Mouse (Mus musculus) liver, embryonic 11.5 days (tissue): ENCODE results near the gene Amot. TPM values are rescaled to one million over a fixed set of nuclear protein-coding genes. Genes with fewer than 3 reads are reported as not detected.
A peak's percentile ranks its signal among the peaks of the same experiment; 100 is the strongest.

Source experiments
- ATAC-seq: fragments of 200-750 bp; cut with Nextera tagmentation; replicated peaks from 2 replicates; pipeline ENCODE4 v1.8.0; 2017; ENCODE audit warnings: moderate number of reproducible peaks, mild to moderate bottlenecking, moderate TSS enrichment, moderate library complexity; ENCODE audit not compliant: low FRiP score
- DNase-seq: peaks from one replicate; pipeline ENCODE4 v3.0.0-alpha.2; 2017; ENCODE audit warnings: low spot score
- H3K27ac ChIP-seq: fragments of 300-500 bp; sonication (generic); 2 replicates; pipeline ENCODE4 v1.5.1; 2014; ENCODE audit warnings: mild to moderate bottlenecking, low read depth, low read length, control low read depth
- H3K27me3 ChIP-seq: fragments of 300-500 bp; sonication (generic); replicated peaks from 2 replicates; pipeline ENCODE4 v1.6.1; 2014; ENCODE audit warnings: low read length, mixed read lengths; ENCODE audit not compliant: control insufficient read depth, insufficient read depth
- H3K36me3 ChIP-seq: fragments of 300-500 bp; sonication (generic); 2 replicates; pipeline ENCODE4 v1.6.1; 2014; ENCODE audit warnings: mild to moderate bottlenecking, low read length, moderate library complexity, mixed read lengths; ENCODE audit not compliant: control insufficient read depth, insufficient read depth
- H3K4me1 ChIP-seq: fragments of 300-500 bp; sonication (generic); replicated peaks from 2 replicates; pipeline ENCODE4 v1.6.1; 2014; ENCODE audit warnings: low read length, mixed read lengths; ENCODE audit not compliant: control insufficient read depth, insufficient read depth
- H3K4me2 ChIP-seq: fragments of 300-500 bp; sonication (generic); 2 replicates; pipeline ENCODE4 v1.6.1; 2014; ENCODE audit warnings: mild to moderate bottlenecking, control low read depth, moderate library complexity
- H3K4me3 ChIP-seq: fragments of 300-500 bp; sonication (generic); 2 replicates; pipeline ENCODE4 v1.5.1; 2014; ENCODE audit warnings: low read depth, low read length, control low read depth
- H3K9ac ChIP-seq: fragments of 300-500 bp; sonication (generic); 2 replicates; pipeline ENCODE4 v1.6.1; 2014; ENCODE audit warnings: low read depth, low read length, control low read depth
- H3K9me3 ChIP-seq: fragments of 300-500 bp; sonication (generic); 2 replicates; pipeline ENCODE4 v1.6.1; 2016; ENCODE audit warnings: low read length, inconsistent platforms, mixed read lengths; ENCODE audit not compliant: control insufficient read depth
- WGBS: fragments of 180-500 bp; shearing (Covaris S2); extraction: QIAGEN DNeasy Blood & Tissue Kit; methylation state at CpG from one replicate; pipeline ENCODE4 v1.1.7; 2014; 5-methylcytosine and 5-hydroxymethylcytosine counted together
- polyA plus RNA-seq: library from polyadenylated mRNA; unstranded; fragments of >200 nt; fragmentation: Nextera tagmentation; extraction: Ambion mirVana; gene quantifications from 2 replicates; pipeline ENCODE4 v1.2.1, GENCODE M21; 2014

The Amot gene
- polyA plus RNA-seq, 1 experiment from 2014 or later, result 11.7 TPM

- ATAC-seq, result no peak
- WGBS, result 58% methylated on average over 3 of the region's 3 CpGs
- Histone ChIP-seq H3K9ac (no peak overlapping the region), H3K27me3 (no peaks in the 10 kb centered on the region), H3K27ac (no peak overlapping the region), H3K4me3 (no peak overlapping the region), H3K36me3 (no peaks in the 10 kb centered on the region), H3K4me2 (no peak overlapping the region), H3K4me1 (no peaks in the 10 kb centered on the region), H3K9me3 (no peaks in the 10 kb centered on the region)
- DNase-seq, result no peak
Measured at GRCm38 (mm10) chrX:145510675-145511074, 5.7 kb upstream of the Amot start.

- Histone ChIP-seq H3K36me3 (no peaks in the 10 kb centered on the region), H3K4me2 (peak overlapping the region; percentile 62), H3K4me3 (peak overlapping the region; percentile 47), H3K27me3 (no peaks in the 10 kb centered on the region), H3K4me1 (no peaks in the 10 kb centered on the region), H3K27ac (peak overlapping the region; percentile 62; the same call in 1 of the 2 replicates), H3K9ac (peak overlapping the region; percentile 48), H3K9me3 (no peaks in the 10 kb centered on the region)
- WGBS, result 16% methylated on average over 14 of the region's 14 CpGs
- DNase-seq (peak; percentile 60), ATAC-seq (peak; percentile 95)
Measured at GRCm38 (mm10) chrX:145505457-145506201, 648 bp upstream of the Amot start.

GRCm38 (mm10) chrX:145501666-145502355 lies 3.2 kb downstream of the Amot start:
- Histone ChIP-seq H3K27me3 (no peaks in the 10 kb centered on the region), H3K36me3 (no peaks in the 10 kb centered on the region), H3K27ac (no peak overlapping the region), H3K9me3 (no peaks in the 10 kb centered on the region), H3K4me2 (no peak overlapping the region; the same call in 1 of the 2 replicates), H3K9ac (no peak overlapping the region), H3K4me1 (no peaks in the 10 kb centered on the region), H3K4me3 (no peak overlapping the region)
- 66% methylated on average over 8 of the region's 8 CpGs for WGBS
- ATAC-seq (no peak), DNase-seq (no peak)

DNA sequence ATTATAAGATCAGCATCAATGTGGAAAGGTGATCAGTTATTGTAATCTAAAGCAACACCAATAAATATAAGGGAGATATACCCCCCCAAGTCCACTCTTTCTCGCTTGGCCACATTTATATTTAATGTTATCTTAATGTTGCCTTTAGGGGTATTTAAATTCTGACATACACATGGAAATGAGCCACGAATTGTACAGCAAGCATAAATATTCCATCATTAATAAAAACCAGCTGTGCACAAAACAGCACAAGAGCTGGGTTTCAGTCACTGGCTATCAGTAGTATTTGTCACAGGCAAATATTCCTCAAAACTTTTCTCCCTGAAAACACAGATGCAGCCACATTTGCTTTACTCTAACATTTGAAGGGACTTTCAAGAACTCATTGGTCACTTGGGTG lies 5.9 kb downstream of the Amot start:
- H3K9me3 ChIP-seq, result no peaks in the 10 kb centered on the region
- no peak overlapping the region for H3K4me3 ChIP-seq
- no peak overlapping the region for H3K4me2 ChIP-seq
- H3K9ac ChIP-seq, result no peak overlapping the region
- ATAC-seq, result no peak
- no peak for DNase-seq
- no peaks in the 10 kb centered on the region for H3K36me3 ChIP-seq
- H3K27me3 ChIP-seq, result no peaks in the 10 kb centered on the region
- no peaks in the 10 kb centered on the region for H3K4me1 ChIP-seq
- H3K27ac ChIP-seq, result no peak overlapping the region
- 58% methylated on average over 2 of the region's 2 CpGs for WGBS

DNA sequence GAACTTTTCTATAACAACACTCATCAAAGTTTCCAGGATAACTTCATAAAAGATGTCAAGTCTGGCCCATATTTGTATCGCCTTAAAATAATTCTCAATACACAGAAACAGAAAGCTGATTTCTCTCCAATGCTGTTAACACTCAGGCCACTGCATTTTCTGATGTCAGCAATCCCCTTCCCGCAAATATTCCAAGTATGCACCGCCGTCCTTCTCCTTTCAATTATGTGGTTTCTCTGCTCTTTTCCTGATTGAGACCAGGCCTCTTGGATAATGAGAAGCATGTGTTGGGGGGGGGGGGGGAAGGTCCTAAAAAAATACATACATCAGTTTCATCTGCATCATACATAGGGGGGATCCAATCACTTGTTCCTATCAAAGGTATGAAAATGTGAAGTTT lies 6.3 kb downstream of the Amot start:
- Histone ChIP-seq H3K27ac (no peak overlapping the region), H3K9ac (no peak overlapping the region), H3K9me3 (no peaks in the 10 kb centered on the region), H3K36me3 (no peaks in the 10 kb centered on the region), H3K4me3 (no peak overlapping the region), H3K4me1 (no peaks in the 10 kb centered on the region), H3K27me3 (no peaks in the 10 kb centered on the region), H3K4me2 (no peak overlapping the region)
- DNase-seq (no peak), ATAC-seq (no peak)
- WGBS, result 57% methylated on average over 4 of the region's 4 CpGs

DNA sequence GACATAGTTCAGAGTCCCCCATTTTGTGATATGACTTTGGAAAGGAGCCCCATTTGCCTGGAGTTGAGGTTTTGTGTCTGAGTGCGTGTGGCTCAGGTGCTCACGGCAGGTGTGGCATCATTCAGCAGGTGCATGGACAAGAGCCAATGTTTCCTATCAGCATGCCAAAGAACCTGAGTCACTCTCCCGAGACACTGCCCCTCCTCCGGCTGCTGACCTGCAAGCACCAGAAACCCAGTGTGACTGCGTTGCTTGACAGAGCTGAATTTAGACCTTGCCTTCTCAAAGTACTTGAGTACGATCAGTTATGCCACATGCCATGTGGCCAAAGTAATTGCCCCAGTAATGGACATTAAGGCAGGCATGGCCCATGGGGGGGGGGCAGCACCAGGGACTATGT lies 7.5 kb downstream of the Amot start:
- no peak overlapping the region for H3K9ac ChIP-seq
- no peak overlapping the region for H3K27ac ChIP-seq
- no peaks in the 10 kb centered on the region for H3K4me1 ChIP-seq
- ATAC-seq, result no peak
- no peaks in the 10 kb centered on the region for H3K27me3 ChIP-seq
- no peak overlapping the region for H3K4me3 ChIP-seq
- no peaks in the 10 kb centered on the region for H3K36me3 ChIP-seq
- DNase-seq, result no peak
- H3K9me3 ChIP-seq, result no peaks in the 10 kb centered on the region
- no peak overlapping the region for H3K4me2 ChIP-seq
- 87% methylated on average over 6 of the region's 6 CpGs for WGBS

- Histone ChIP-seq H3K4me2 (no peak overlapping the region), H3K9ac (no peak overlapping the region), H3K9me3 (no peaks in the 10 kb centered on the region), H3K4me1 (no peaks in the 10 kb centered on the region), H3K4me3 (no peak overlapping the region), H3K36me3 (no peaks in the 10 kb centered on the region), H3K27ac (no peak overlapping the region), H3K27me3 (no peaks in the 10 kb centered on the region)
- ATAC-seq, result no peak
- 85% methylated on average over 4 of the region's 4 CpGs for WGBS
- DNase-seq, result no peak
Measured at GRCm38 (mm10) chrX:145495381-145495780, 9.6 kb downstream of the Amot start.

GRCm38 (mm10) chrX:145490821-145491220 lies 14.2 kb downstream of the Amot start:
- Histone ChIP-seq H3K27me3 (no peaks in the 10 kb centered on the region), H3K9ac (no peak overlapping the region), H3K4me2 (no peak overlapping the region), H3K27ac (no peak overlapping the region), H3K9me3 (no peaks in the 10 kb centered on the region), H3K4me3 (no peak overlapping the region), H3K4me1 (no peaks in the 10 kb centered on the region), H3K36me3 (no peaks in the 10 kb centered on the region)
- WGBS, result 67% methylated on average over 1 of the region's 1 CpGs
- no peak for ATAC-seq
- no peak for DNase-seq

DNA sequence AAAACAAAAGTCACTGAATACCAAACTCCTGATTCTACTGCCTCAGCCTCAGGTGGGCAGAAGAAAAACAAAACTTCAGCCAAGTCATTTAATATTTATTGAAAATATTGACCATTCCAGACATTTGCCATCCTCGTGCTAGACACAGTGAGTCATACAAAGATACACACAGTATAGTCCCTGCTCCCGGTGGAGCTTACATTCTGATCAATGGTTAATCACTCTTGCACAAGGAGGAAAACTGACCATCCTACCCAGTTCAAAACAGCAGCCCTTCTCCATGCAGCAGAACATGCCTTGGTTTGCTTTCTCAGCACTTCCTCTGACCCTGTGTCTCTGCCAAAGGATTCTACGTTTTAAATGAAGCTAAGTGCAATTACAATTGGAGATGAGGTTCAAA lies 14.6 kb downstream of the Amot start:
- DNase-seq, result no peak
- peak; percentile 43 for ATAC-seq
- no peak overlapping the region for H3K4me3 ChIP-seq
- no peaks in the 10 kb centered on the region for H3K4me1 ChIP-seq
- no peaks in the 10 kb centered on the region for H3K9me3 ChIP-seq
- H3K27ac ChIP-seq, result no peak overlapping the region
- no peak overlapping the region for H3K9ac ChIP-seq
- 63% methylated on average over 3 of the region's 3 CpGs for WGBS
- H3K36me3 ChIP-seq, result no peaks in the 10 kb centered on the region
- H3K27me3 ChIP-seq, result no peaks in the 10 kb centered on the region
- no peak overlapping the region; the same call in 1 of the 2 replicates for H3K4me2 ChIP-seq
